Mouse (Mus musculus) olfactory bulb, adult 2 months (tissue): ENCODE measurements around the gene Tmem116. TPM values are rescaled to one million over a fixed set of nuclear protein-coding genes. Genes with fewer than 3 reads are reported as not detected.

Experiments
- H3K27ac ChIP-seq: fragments of 200-500 bp; 2 replicates; pipeline ENCODE4 v1.5.1; 2012; ENCODE audit warnings: low read depth, low read length; ENCODE audit not compliant: insufficient read depth
- H3K4me1 ChIP-seq: fragments of 200-500 bp; 2 replicates; pipeline ENCODE4 v1.6.1; 2012; ENCODE audit warnings: low read length; ENCODE audit not compliant: control insufficient read depth, insufficient read depth
- H3K4me3 ChIP-seq: fragments of 200-500 bp; 2 replicates; pipeline ENCODE4 v1.5.1; 2012; ENCODE audit warnings: mild to moderate bottlenecking, low read depth, low read length, moderate library complexity; ENCODE audit not compliant: insufficient read depth
- CTCF ChIP-seq: fragments of 200-500 bp; IDR thresholded peaks from 2 replicates; pipeline ENCODE4 v1.5.1; 2012; ENCODE audit warnings: low read depth, mild to moderate bottlenecking, low read length, moderate library complexity; ENCODE audit not compliant: insufficient read depth
- POLR2A ChIP-seq: fragments of 200-500 bp; IDR thresholded peaks from 2 replicates; pipeline ENCODE4 v1.6.1; 2012; ENCODE audit warnings: mild to moderate bottlenecking, low read depth, low read length, moderate library complexity; ENCODE audit not compliant: insufficient read depth
- WGBS: fragments of 180-500 bp; shearing (Covaris S2); methylation state at CpG from one replicate; pipeline ENCODE4 v1.1.7; 2018; 5-methylcytosine and 5-hydroxymethylcytosine counted together
- polyA plus RNA-seq: library from polyadenylated mRNA; stranded (reverse); fragments of >200 nt; gene quantifications from 2 replicates; pipeline ENCODE4 v1.2.4, GENCODE M21; 2012; ENCODE audit warnings: low replicate concordance; ENCODE audit not compliant: missing spikeins, insufficient read depth, insufficient read length

Tmem116 gene
- polyA plus RNA-seq, 1 experiment = not detected

- no peak overlapping the region for H3K27ac ChIP-seq
- TF ChIP-seq CTCF = no peak
- no peak for TF ChIP-seq POLR2A
- H3K4me1 ChIP-seq = peaks cover 16% of the 10 kb centered on the region
- WGBS = 62% methylated on average over 3 of the region's 3 CpGs
- no peak overlapping the region for H3K4me3 ChIP-seq
These were observed 91.7 kb downstream of the Tmem116 start for GRCm38 (mm10) chr5:121543370-121543769.

- Histone ChIP-seq H3K4me3 (peak within 1 kb of the TSS; percentile 83), H3K4me1 (peaks cover 16% of the 10 kb centered on the region), H3K27ac (peak within 1 kb of the TSS; percentile 78)
- no peak for TF ChIP-seq CTCF
- no peak for TF ChIP-seq POLR2A
- under 1% methylated on average over 89 of the region's 97 CpGs for WGBS
These were observed 93.5 kb downstream of the Tmem116 start, which contains the start of the genes Adam1a and Gm42878 for GRCm38 (mm10) chr5:121544910-121545792. Adam1a (minus strand) TSS chr5:121545482. Gm42878 (minus strand) TSS chr5:121545482.

- H3K4me3 ChIP-seq = peak within 1 kb of the TSS; percentile 83
- peak within 1 kb of the TSS; percentile 78 for H3K27ac ChIP-seq
- TF ChIP-seq POLR2A (peak; percentile 61; the same call in 1 of the 2 replicates), CTCF (no peak)
- H3K4me1 ChIP-seq = peaks cover 16% of the 10 kb centered on the region
- WGBS = 1% methylated on average over 55 of the region's 55 CpGs
These were observed 94.3 kb downstream of the Tmem116 start, which contains the start of gene Mapkapk5 for GRCm38 (mm10) chr5:121545793-121546529. Mapkapk5 (minus strand) TSS chr5:121545905.

GRCm38 (mm10) chr5:121546530-121546895, 94.8 kb downstream of the Tmem116 start:
- H3K4me1 ChIP-seq = peaks cover 14% of the 10 kb centered on the region
- no peak for TF ChIP-seq CTCF
- no peak for TF ChIP-seq POLR2A
- no peak overlapping the region for H3K27ac ChIP-seq
- WGBS = 30% methylated on average over 6 of the region's 6 CpGs
- H3K4me3 ChIP-seq = peak overlapping the region; percentile 83

GRCm38 (mm10) chr5:121547084-121547483, 95.4 kb downstream of the Tmem116 start:
- peaks cover 14% of the 10 kb centered on the region for H3K4me1 ChIP-seq
- no peak overlapping the region for H3K27ac ChIP-seq
- H3K4me3 ChIP-seq = no peak overlapping the region
- 87% methylated on average over 3 of the region's 3 CpGs for WGBS
- no peak for TF ChIP-seq CTCF
- TF ChIP-seq POLR2A = no peak

- TF ChIP-seq POLR2A (no peak), CTCF (no peak)
- Histone ChIP-seq H3K4me3 (no peak overlapping the region), H3K4me1 (peaks cover 8% of the 10 kb centered on the region), H3K27ac (no peak overlapping the region)
- 87% methylated on average over 7 of the region's 7 CpGs for WGBS
These were observed 97.5 kb downstream of the Tmem116 start for GRCm38 (mm10) chr5:121549196-121549595.

GRCm38 (mm10) chr5:121562436-121562835, 110.7 kb downstream of the Tmem116 start:
- Histone ChIP-seq H3K27ac (no peak overlapping the region), H3K4me3 (no peak overlapping the region), H3K4me1 (peaks cover 5% of the 10 kb centered on the region)
- WGBS = 94% methylated on average over 3 of the region's 3 CpGs
- TF ChIP-seq CTCF = no peak
- no peak for TF ChIP-seq POLR2A

GRCm38 (mm10) chr5:121564468-121564895, 112.8 kb downstream of the Tmem116 start:
- no peak overlapping the region; the same call in 1 of the 2 replicates for H3K4me3 ChIP-seq
- peaks cover 5% of the 10 kb centered on the region for H3K4me1 ChIP-seq
- peak; percentile 60; the same call in 1 of the 2 replicates for TF ChIP-seq CTCF
- no peak for TF ChIP-seq POLR2A
- no peak overlapping the region for H3K27ac ChIP-seq
- 8% methylated on average over 11 of the region's 11 CpGs for WGBS
